Mouse (Mus musculus) hindlimb bud, embryonic 11.5 days (tissue): ENCODE measurements around the gene Bend6.

Experiments
- DNase-seq: peaks from one replicate; pipeline ENCODE4 v3.0.0-alpha.2; 2012; ENCODE audit warnings: low read depth, low spot score; ENCODE audit errors: extremely low spot score

The Bend6 gene

DNA sequence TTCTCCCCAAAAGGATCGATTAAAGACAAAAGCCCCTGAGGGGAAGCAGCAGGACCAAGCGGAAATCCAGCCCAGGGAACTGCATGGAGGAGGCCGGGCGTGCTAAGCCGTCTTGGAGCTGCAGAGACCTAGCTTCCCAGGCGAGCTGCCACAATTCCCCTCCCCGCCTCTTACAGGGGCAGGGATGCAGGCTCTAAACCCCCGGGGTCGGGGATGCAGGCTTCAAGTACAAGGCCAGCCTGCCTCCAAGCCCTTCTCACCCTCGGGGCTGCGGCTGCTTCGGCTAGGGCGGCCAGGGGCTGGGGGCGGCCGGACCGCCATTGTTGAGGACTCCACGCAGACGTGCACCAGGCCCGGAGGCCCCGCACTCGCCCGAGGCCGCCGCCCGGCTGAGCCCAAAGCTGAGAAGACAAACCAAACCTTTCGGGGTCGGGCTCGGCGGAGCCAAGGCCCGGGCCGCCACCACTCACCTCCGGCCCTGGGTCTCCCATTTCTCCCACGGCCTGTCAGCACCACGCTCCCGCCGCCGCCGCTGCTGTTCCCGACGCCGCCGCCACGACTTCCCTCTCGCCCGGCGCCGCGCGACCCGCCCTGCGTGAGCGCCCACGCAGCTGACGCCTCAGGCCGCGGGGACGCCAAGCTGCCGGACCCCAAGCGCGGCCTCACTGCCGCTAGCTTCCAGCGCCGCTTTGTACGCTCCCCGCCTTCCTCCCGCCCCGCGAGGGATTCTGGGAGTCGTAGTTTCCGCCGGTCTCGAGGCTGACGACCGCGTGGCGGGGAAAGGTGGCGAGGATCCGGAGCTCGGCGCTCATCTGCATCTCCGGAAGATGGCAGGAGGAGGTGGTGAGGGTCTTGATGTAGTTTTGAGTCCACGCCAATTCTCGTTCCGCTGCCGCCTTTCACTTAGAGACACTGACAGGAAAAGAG lies 93.5 kb downstream of the Bend6 start, which contains the start of gene Zfp451:
Zfp451 (minus strand) TSS at position 728 of the 927 bp plus-strand sequence.
- peak; percentile 53 for DNase-seq

DNA sequence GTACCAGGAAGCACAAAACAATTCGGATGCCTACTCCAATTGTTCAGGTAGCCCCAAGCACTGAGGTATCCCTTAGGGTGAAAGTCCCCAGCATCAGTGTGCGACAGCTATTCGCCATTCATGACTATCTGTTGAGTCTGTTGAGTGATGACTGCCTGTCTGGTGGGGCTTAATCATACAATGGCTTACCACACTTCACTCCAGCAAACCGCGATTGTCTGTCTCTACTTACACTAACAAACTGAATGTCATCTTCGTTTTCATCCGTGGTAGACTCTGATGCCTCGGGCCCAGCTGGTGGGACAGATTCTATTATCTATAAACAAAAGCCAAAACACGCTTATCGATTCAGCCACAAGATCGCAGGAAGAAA lies 94.1 kb downstream of the Bend6 start:
- no peak for DNase-seq

DNA sequence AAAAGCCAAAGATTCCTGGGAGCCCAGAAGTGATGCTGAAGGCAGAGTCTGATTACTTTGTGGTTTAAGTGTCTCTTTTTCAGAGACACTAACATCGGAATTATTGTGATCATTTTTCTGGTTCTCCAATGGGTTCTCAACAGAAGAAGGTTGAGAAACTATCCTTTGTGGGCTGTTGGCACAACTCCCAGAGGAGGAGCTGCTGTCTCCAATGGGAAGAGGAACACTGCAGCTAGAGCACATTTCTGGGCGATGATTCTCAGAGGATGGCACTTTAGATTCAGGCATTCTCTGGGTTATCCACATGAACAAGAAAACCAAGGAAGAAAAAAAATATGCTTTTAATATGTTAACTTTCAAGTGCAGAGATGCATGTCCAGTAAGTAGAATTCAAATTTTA lies 104.3 kb downstream of the Bend6 start:
- no peak for DNase-seq
